Mouse (Mus musculus): ENCODE measurements around the gene Prss23. TPM values are rescaled to one million over a fixed set of nuclear protein-coding genes. Genes with fewer than 3 reads are reported as not detected.

Prss23 gene
- polyA plus RNA-seq, 1 experiment from 2014 or later = 10.2 TPM

DNA sequence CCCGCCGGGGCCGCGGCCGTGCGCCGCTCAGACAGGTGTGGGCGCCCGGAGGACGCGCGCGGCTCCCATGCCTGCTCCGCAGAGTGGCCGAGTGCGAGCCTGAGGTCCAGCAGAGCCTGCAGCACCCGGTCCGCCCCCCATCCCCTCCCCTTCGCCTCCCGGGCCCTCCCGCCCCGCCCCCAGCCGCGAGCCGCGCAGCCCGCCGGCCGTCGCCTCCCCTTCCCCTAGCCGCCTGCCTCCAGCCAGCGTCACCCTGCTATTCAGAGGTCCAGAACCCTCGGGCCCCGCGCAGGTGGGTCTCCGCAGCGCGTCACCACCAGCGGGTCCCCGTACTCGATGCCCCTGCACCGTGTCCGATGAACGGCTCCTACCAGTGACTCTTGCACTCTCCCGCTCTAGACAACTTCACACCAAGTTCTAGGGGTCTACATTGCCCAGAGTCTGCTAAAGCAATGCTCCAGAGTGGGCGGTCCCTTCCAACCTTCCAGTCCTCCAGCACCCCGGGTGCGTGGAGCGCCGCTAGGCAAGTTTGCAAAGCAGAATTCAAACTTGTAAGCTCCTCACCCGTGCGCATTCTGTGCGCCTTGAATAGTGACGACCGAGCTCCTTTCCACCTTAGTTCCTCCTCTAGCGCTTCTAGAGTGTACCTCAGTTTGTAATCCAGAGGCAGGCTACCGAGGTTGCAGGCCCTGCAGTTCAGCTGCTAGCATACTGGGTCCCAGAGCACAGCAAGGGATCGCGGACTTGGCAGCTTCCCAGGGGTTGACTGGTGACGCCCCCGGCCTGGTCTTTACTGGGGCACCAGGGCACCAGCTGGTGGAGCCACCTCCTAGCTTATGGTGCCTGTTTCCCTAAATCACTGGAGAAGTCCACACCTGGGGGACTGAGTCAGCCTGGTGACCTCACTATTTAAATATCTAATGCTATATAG is 9.3 kb downstream of the Prss23 start:
- H3K4me3 ChIP-seq (ENCODE audit: low read depth, low read length) = peak overlapping the region; percentile 72
- under 1% methylated on average over 47 of the region's 61 CpGs for WGBS
- H3K9ac ChIP-seq (ENCODE audit: low read depth, low read length) = peak overlapping the region; percentile 75
- peak; percentile 87 for ATAC-seq
- no peaks in the 10 kb centered on the region for H3K9me3 ChIP-seq (replicated peaks; ENCODE audit: control insufficient read depth, low read length, poor library complexity, severe bottlenecking)
- no peaks in the 10 kb centered on the region for H3K36me3 ChIP-seq (ENCODE audit: control insufficient read depth, insufficient read depth, low read length)
- H3K27ac ChIP-seq (ENCODE audit: low read length) = no peak overlapping the region
- H3K4me1 ChIP-seq (ENCODE audit: control insufficient read depth, insufficient read depth, low read length) = peaks cover 5% of the 10 kb centered on the region; the same call in 1 of the 2 replicates
- H3K4me2 ChIP-seq (ENCODE audit: low read length) = peak overlapping the region; percentile 98
- no peaks in the 10 kb centered on the region; the same call in 1 of the 2 replicates for H3K27me3 ChIP-seq (ENCODE audit: control insufficient read depth, insufficient read depth, low read depth, low read length)

DNA sequence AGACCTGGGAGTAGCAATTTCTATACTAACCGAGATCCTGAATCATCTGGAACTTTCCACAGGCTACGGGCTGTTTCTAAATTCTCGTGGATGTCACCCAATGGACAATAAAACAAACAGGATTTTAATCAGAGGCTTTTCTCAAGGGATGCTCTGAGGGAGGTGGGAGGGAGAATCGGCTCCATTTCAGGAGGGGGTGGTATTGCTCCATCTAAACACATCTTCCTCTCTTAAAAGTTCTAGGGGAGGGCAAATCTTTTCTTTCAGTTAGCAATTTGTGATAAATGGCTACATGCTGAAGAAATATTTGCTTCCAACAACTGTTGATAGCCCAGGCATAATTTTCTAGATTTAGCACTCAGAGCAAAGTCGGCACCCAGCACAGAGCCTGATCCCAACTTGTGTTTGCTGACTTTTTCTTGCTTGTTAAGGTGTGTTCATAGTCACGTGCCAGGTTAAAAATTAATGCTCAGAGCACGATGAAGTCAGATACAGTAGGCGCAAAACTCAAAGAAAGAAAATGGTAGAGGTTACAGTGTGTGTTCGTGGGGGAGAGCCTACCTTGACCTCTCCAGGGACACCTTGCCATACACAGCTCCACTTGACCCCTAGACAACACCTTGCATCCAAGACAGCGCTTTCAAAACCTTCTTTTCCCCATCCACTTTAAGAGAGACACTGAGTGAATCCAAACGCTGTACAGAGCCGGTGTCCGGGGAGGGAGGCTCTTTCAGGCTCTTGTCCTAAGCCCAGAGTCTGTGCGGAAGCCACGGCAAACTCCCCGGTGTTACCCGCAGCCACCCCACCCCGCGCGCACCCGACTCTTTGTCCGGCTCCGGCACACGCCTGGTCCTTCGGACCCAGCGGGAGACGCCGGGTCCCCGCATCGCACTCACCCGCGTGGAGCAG is 10.2 kb downstream of the Prss23 start:
- peak overlapping the region; percentile 98 for H3K4me2 ChIP-seq (ENCODE audit: low read length)
- H3K9me3 ChIP-seq (replicated peaks; ENCODE audit: control insufficient read depth, low read length, poor library complexity, severe bottlenecking) = no peaks in the 10 kb centered on the region
- ATAC-seq = peak; percentile 79
- peak overlapping the region; percentile 75 for H3K9ac ChIP-seq (ENCODE audit: low read depth, low read length)
- no peak overlapping the region for H3K27ac ChIP-seq (ENCODE audit: low read length)
- WGBS = 7% methylated on average over 32 of the region's 32 CpGs
- H3K4me1 ChIP-seq (ENCODE audit: control insufficient read depth, insufficient read depth, low read length) = peaks cover 5% of the 10 kb centered on the region; the same call in 1 of the 2 replicates
- no peaks in the 10 kb centered on the region for H3K36me3 ChIP-seq (ENCODE audit: control insufficient read depth, insufficient read depth, low read length)
- no peaks in the 10 kb centered on the region; the same call in 1 of the 2 replicates for H3K27me3 ChIP-seq (ENCODE audit: control insufficient read depth, insufficient read depth, low read depth, low read length)
- H3K4me3 ChIP-seq (ENCODE audit: low read depth, low read length) = peak overlapping the region; percentile 72

DNA sequence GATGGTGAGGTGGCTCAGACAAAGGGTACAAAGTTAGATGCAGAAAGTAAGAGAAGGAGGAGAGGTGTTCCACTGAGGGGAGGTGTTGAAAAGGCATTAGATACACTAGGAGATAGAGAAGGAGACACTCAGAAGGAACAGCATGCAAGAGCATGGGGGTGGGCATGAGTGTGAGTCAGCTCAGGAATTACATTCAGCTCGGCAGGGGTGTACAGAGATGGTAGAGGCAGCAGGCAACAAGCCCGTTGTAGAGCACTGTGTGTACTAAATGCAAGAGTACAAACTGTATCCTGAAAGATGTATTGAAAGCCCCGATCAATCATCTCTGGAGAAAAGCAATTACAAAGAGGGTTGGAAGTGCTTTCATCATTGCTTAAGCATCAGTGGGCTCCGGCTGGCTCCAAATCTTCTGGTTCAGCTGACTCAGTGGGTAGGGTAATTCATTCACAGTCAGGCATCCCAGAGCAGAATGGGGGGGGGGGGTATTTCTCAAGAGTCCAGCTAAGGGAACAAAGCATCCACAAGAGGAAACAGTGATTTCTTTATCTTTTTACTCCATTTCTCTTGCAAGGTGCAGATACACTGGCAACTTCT is 15.0 kb downstream of the Prss23 start:
- Histone ChIP-seq H3K4me2 (ENCODE audit: low read length) (no peak overlapping the region), H3K27ac (ENCODE audit: low read length) (no peak overlapping the region), H3K36me3 (ENCODE audit: control insufficient read depth, insufficient read depth, low read length) (no peaks in the 10 kb centered on the region), H3K27me3 (ENCODE audit: control insufficient read depth, insufficient read depth, low read depth, low read length) (no peaks in the 10 kb centered on the region; the same call in 1 of the 2 replicates), H3K9ac (ENCODE audit: low read depth, low read length) (no peak overlapping the region), H3K4me3 (ENCODE audit: low read depth, low read length) (no peak overlapping the region), H3K9me3 (replicated peaks; ENCODE audit: control insufficient read depth, low read length, poor library complexity, severe bottlenecking) (no peaks in the 10 kb centered on the region), H3K4me1 (ENCODE audit: control insufficient read depth, insufficient read depth, low read length) (0 out of 2 replicates have a peak, but pooled peaks cover 3% of the 10 kb centered on the region)
- WGBS = 30% methylated on average over 4 of the region's 4 CpGs
- 0 out of 2 replicates have a peak, but pooled peaks have one; percentile 25 for ATAC-seq

DNA sequence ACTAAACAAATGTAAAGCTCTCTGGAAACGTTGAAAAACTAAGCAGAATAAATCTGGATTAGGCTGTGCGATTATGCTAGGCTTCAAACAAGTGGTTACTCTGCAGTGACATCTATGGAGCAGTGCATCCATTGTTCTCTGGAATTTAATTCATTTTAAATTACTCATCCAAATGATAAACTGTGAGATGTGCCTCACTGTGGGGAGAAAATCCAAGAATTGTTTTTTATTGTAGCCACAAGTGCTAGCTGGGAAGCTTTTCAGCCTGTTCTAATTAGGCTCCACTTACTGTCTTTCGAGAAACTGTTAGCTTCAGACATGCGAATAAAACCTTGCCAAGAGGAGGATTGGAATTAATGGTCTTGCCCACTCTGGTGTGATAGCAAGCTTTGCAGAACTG is 18.3 kb downstream of the Prss23 start:
- H3K27me3 ChIP-seq (ENCODE audit: control insufficient read depth, insufficient read depth, low read depth, low read length) = no peaks in the 10 kb centered on the region
- no peaks in the 10 kb centered on the region for H3K9me3 ChIP-seq (replicated peaks; ENCODE audit: control insufficient read depth, low read length, poor library complexity, severe bottlenecking)
- WGBS = 32% methylated on average over 4 of the region's 4 CpGs
- no peak for ATAC-seq
- H3K4me2 ChIP-seq (ENCODE audit: low read length) = no peak overlapping the region
- H3K4me3 ChIP-seq (ENCODE audit: low read depth, low read length) = no peak overlapping the region
- no peak overlapping the region for H3K27ac ChIP-seq (ENCODE audit: low read length)
- no peaks in the 10 kb centered on the region for H3K36me3 ChIP-seq (ENCODE audit: control insufficient read depth, insufficient read depth, low read length)
- no peaks in the 10 kb centered on the region for H3K4me1 ChIP-seq (ENCODE audit: control insufficient read depth, insufficient read depth, low read length)
- no peak overlapping the region for H3K9ac ChIP-seq (ENCODE audit: low read depth, low read length)

DNA sequence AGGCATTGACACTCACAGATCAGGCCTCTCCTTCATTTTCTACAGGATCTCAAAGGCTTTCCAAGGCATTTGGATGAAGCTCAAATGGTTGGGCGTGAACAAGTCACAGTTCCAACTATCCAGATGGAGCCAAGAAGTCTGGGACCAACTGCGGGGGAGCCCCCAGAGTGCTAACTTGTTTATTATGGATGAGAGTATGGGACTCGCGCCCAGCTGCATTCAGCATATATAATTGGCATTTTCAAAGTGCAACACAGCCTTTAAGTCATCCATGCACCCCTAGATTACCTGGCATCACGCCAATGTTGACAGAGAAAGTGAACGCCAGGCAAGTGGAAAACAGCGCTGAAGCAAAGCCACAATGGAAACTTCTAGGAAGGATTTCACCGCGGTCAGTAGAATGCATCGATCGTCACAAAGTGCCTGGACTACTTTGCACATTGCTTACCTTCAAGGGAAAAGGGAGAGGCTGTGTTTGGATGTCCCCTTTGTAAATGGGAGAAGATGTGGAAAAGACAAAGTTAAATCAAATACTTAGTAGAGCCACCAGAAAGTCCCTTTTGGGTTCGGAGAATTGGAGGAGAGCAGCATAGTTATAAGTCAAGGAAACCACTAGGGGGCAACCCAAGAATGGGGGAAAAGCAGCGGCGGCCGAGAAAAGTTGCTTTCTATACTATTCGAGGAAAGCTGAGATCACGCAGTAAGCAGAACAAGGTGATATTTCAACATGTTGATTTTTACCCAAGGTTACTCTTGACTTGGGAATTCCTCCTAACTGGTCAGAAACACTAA is 27.3 kb downstream of the Prss23 start:
- no peaks in the 10 kb centered on the region for H3K36me3 ChIP-seq (ENCODE audit: control insufficient read depth, insufficient read depth, low read length)
- H3K27me3 ChIP-seq (ENCODE audit: control insufficient read depth, insufficient read depth, low read depth, low read length) = no peaks in the 10 kb centered on the region
- ATAC-seq = peak; percentile 86
- no peaks in the 10 kb centered on the region for H3K4me1 ChIP-seq (ENCODE audit: control insufficient read depth, insufficient read depth, low read length)
- H3K9me3 ChIP-seq (replicated peaks; ENCODE audit: control insufficient read depth, low read length, poor library complexity, severe bottlenecking) = no peaks in the 10 kb centered on the region
- H3K4me2 ChIP-seq (ENCODE audit: low read length) = peak overlapping the region; percentile 27; the same call in 1 of the 2 replicates
- no peak overlapping the region for H3K9ac ChIP-seq (ENCODE audit: low read depth, low read length)
- H3K27ac ChIP-seq (ENCODE audit: low read length) = no peak overlapping the region
- H3K4me3 ChIP-seq (ENCODE audit: low read depth, low read length) = no peak overlapping the region
- 22% methylated on average over 17 of the region's 17 CpGs for WGBS

DNA sequence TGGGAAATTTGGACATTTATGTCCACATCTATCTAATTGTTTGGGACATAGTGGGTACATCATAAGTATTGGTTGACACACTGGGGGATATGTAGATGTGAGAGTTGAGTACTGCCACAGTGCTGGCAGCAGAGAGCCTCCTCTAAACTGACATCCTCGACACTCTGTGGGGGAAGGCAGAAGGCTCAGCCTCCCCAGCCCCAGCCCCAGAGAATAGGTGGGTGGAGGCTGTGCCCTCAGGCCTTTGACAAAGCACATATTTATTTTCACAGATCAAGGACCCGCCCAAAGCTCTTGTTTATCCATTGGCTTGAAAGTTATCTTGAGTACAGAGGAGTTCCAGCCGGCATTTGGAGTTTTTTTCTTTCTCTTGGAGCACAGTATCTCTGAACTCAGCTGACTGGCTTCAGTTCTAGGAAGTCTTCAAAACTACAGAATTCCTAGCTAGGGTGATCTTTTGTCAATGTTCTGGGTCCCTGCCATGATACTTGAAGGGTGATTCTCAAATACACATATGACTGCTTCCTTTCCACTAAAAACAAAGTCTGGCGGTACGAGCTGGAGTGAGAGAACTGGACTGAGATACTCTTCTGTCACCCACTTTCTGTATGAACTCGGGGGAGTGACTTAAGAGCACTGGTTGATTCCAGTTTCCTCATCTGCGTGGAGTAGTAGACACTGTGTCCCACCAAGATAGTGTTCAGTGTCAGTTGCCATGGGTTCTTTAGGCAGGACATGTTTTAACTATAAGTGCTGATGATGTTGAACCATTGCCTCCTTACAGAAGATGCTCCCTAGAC is 43.0 kb downstream of the Prss23 start:
- no peak overlapping the region for H3K4me3 ChIP-seq (ENCODE audit: low read depth, low read length)
- WGBS = 76% methylated on average over 7 of the region's 7 CpGs
- H3K9ac ChIP-seq (ENCODE audit: low read depth, low read length) = no peak overlapping the region
- 0 out of 2 replicates have a peak, but pooled peaks cover 6% of the 10 kb centered on the region for H3K9me3 ChIP-seq (replicated peaks; ENCODE audit: control insufficient read depth, low read length, poor library complexity, severe bottlenecking)
- H3K27ac ChIP-seq (ENCODE audit: low read length) = no peak overlapping the region
- H3K4me2 ChIP-seq (ENCODE audit: low read length) = no peak overlapping the region
- H3K4me1 ChIP-seq (ENCODE audit: control insufficient read depth, insufficient read depth, low read length) = no peaks in the 10 kb centered on the region
- ATAC-seq = no peak
- no peaks in the 10 kb centered on the region for H3K36me3 ChIP-seq (ENCODE audit: control insufficient read depth, insufficient read depth, low read length)
- H3K27me3 ChIP-seq (ENCODE audit: control insufficient read depth, insufficient read depth, low read depth, low read length) = no peaks in the 10 kb centered on the region

DNA sequence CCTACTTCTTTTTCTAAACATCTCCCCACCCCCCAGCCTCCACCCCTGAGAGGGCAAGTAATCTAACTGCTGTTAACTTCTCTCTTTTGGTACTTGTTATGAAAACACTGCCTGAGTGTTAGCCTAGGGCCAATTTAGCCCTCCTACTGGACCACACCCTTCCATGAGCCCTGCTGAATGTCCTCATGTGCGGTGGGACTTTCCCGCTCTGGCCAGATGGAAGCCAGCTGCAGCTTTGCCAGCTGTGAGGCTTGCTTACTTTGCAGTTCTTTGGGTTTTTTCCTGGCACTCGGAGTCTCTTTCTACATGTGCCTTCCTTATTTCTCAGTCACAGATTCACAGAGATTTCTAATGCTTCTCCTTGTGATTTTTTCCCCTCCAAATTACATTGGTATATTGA is 45.3 kb downstream of the Prss23 start:
- 89% methylated on average over 3 of the region's 3 CpGs for WGBS
- H3K9me3 ChIP-seq (replicated peaks; ENCODE audit: control insufficient read depth, low read length, poor library complexity, severe bottlenecking) = no peaks in the 10 kb centered on the region
- H3K4me2 ChIP-seq (ENCODE audit: low read length) = no peak overlapping the region
- H3K27me3 ChIP-seq (ENCODE audit: control insufficient read depth, insufficient read depth, low read depth, low read length) = no peaks in the 10 kb centered on the region
- no peak overlapping the region for H3K9ac ChIP-seq (ENCODE audit: low read depth, low read length)
- no peaks in the 10 kb centered on the region for H3K4me1 ChIP-seq (ENCODE audit: control insufficient read depth, insufficient read depth, low read length)
- no peak for ATAC-seq
- H3K27ac ChIP-seq (ENCODE audit: low read length) = no peak overlapping the region
- H3K36me3 ChIP-seq (ENCODE audit: control insufficient read depth, insufficient read depth, low read length) = no peaks in the 10 kb centered on the region
- no peak overlapping the region for H3K4me3 ChIP-seq (ENCODE audit: low read depth, low read length)

Measured in midbrain, embryonic 16.5 days (tissue).